Mouse (Mus musculus) kidney, adult 10 weeks (tissue): ENCODE measurements around the gene Cyp2j8. TPM values are rescaled to one million over a fixed set of nuclear protein-coding genes. Genes with fewer than 3 reads are reported as not detected.

Source experiments
- polyA plus RNA-seq: library from polyadenylated mRNA; stranded (reverse); fragments of 350-450 nt; fragmentation: Illumina TruSeq; extraction: RNeasy Lipid Tissue Mini Kit (QIAGEN cat#74804); gene quantifications from one replicate; pipeline ENCODE4 v1.2.3, GENCODE M21; 2014; ENCODE audit warnings: low read depth, low replicate concordance

Gene Cyp2j8
- polyA plus RNA-seq: 0.89 TPM

DNA sequence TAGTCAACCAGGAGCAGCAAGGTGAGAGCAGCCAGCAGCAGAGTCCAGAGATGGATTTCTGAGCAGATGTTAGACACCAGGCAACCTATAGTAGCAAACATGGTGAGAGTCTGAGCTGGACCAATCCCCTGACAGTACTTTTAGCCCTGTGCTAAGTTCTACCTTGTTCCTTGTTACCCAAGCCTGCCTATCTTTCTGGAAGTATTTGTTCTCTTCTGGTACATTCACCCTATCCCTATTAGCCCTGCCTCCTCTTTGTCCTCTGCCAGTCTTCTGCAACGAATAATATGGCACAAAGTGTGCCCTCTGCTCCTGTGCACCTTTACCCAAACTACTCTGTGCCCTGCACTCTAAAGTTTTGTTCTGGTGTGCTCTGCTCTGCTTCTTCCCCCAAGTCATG, at the start of gene Cyp2j8:
TSS of gene Cyp2j8 (minus strand) at position 101 of the 400 bp plus-strand sequence.

GRCm38 (mm10) chr4:96553133-96553819, 46.1 kb upstream of the Cyp2j8 start, which contains the start of gene Cyp2j6:
Gene Cyp2j6 (minus strand): TSS chr4:96553661.

Other genes with a start within 250 kb of the Cyp2j8 start
- gene Cyp2j11, start 158.7 kb downstream of the Cyp2j8 start, polyA plus RNA-seq: 745 TPM
- gene Cyp2j6, start 46.3 kb upstream of the Cyp2j8 start, polyA plus RNA-seq: 75.6 TPM
- gene Cyp2j9, start 84.2 kb upstream of the Cyp2j8 start, polyA plus RNA-seq: 14.0 TPM
- 2,630 TPM for gene Cyp2j5, start 156.8 kb upstream of the Cyp2j8 start, polyA plus RNA-seq